Mouse (Mus musculus): ENCODE measurements around the gene Bbx. TPM values are rescaled to one million over a fixed set of nuclear protein-coding genes. Genes with fewer than 3 reads are reported as not detected.

The Bbx gene
- polyA plus RNA-seq, 1 experiment: 55.5 TPM

- H3K4me1 ChIP-seq (ENCODE audit: control insufficient read depth, insufficient read depth, low read length): no peaks in the 10 kb centered on the region
- no peak overlapping the region for H3K4me3 ChIP-seq (ENCODE audit: control insufficient read depth, low read depth, low read length)
- no peaks in the 10 kb centered on the region for H3K27me3 ChIP-seq (ENCODE audit: control insufficient read depth, insufficient read depth, low read length)
- no peak overlapping the region for H3K27ac ChIP-seq (ENCODE audit: control insufficient read depth, insufficient read depth, low read depth, low read length)
- H3K36me3 ChIP-seq (ENCODE audit: control insufficient read depth, insufficient read depth, low read length): no peaks in the 10 kb centered on the region
- TF ChIP-seq POLR2A (IDR thresholded peaks at IDR 0.05; ENCODE audit: control insufficient read depth, low read depth, low read length) (no peak), CTCF (IDR thresholded peaks at IDR 0.05; ENCODE audit: control insufficient read depth, insufficient read depth, insufficient replicate concordance, low read depth, low read length) (no peak)
Measured at GRCm38 (mm10) chr16:50302566-50302965, 129.6 kb downstream of the Bbx start.

- no peaks in the 10 kb centered on the region for H3K27me3 ChIP-seq (ENCODE audit: control insufficient read depth, insufficient read depth, low read length)
- H3K4me1 ChIP-seq (ENCODE audit: control insufficient read depth, insufficient read depth, low read length): no peaks in the 10 kb centered on the region
- TF ChIP-seq POLR2A (IDR thresholded peaks at IDR 0.05; ENCODE audit: control insufficient read depth, low read depth, low read length) (no peak), CTCF (IDR thresholded peaks at IDR 0.05; ENCODE audit: control insufficient read depth, insufficient read depth, insufficient replicate concordance, low read depth, low read length) (no peak)
- no peaks in the 10 kb centered on the region for H3K36me3 ChIP-seq (ENCODE audit: control insufficient read depth, insufficient read depth, low read length)
- H3K4me3 ChIP-seq (ENCODE audit: control insufficient read depth, low read depth, low read length): no peak overlapping the region
- H3K27ac ChIP-seq (ENCODE audit: control insufficient read depth, insufficient read depth, low read depth, low read length): no peak overlapping the region
Measured at GRCm38 (mm10) chr16:50298743-50299443, 133.3 kb downstream of the Bbx start.

- Histone ChIP-seq H3K4me1 (ENCODE audit: control insufficient read depth, insufficient read depth, low read length) (no peaks in the 10 kb centered on the region), H3K27ac (ENCODE audit: control insufficient read depth, insufficient read depth, low read depth, low read length) (no peak overlapping the region), H3K36me3 (ENCODE audit: control insufficient read depth, insufficient read depth, low read length) (no peaks in the 10 kb centered on the region), H3K4me3 (ENCODE audit: control insufficient read depth, low read depth, low read length) (no peak overlapping the region), H3K27me3 (ENCODE audit: control insufficient read depth, insufficient read depth, low read length) (no peaks in the 10 kb centered on the region)
- TF ChIP-seq POLR2A (IDR thresholded peaks at IDR 0.05; ENCODE audit: control insufficient read depth, low read depth, low read length) (no peak), CTCF (IDR thresholded peaks at IDR 0.05; ENCODE audit: control insufficient read depth, insufficient read depth, insufficient replicate concordance, low read depth, low read length) (no peak)
Measured at GRCm38 (mm10) chr16:50293502-50294228, 138.5 kb downstream of the Bbx start.

- TF ChIP-seq POLR2A (IDR thresholded peaks at IDR 0.05; ENCODE audit: control insufficient read depth, low read depth, low read length) (no peak), CTCF (IDR thresholded peaks at IDR 0.05; ENCODE audit: control insufficient read depth, insufficient read depth, insufficient replicate concordance, low read depth, low read length) (no peak)
- H3K36me3 ChIP-seq (ENCODE audit: control insufficient read depth, insufficient read depth, low read length): no peaks in the 10 kb centered on the region
- H3K27ac ChIP-seq (ENCODE audit: control insufficient read depth, insufficient read depth, low read depth, low read length): no peak overlapping the region
- H3K4me3 ChIP-seq (ENCODE audit: control insufficient read depth, low read depth, low read length): no peak overlapping the region
- no peaks in the 10 kb centered on the region for H3K4me1 ChIP-seq (ENCODE audit: control insufficient read depth, insufficient read depth, low read length)
- H3K27me3 ChIP-seq (ENCODE audit: control insufficient read depth, insufficient read depth, low read length): no peaks in the 10 kb centered on the region
Measured at GRCm38 (mm10) chr16:50292834-50293233, 139.4 kb downstream of the Bbx start.

GRCm38 (mm10) chr16:50289764-50290163 is 142.4 kb downstream of the Bbx start:
- Histone ChIP-seq H3K4me3 (ENCODE audit: control insufficient read depth, low read depth, low read length) (no peak overlapping the region), H3K36me3 (ENCODE audit: control insufficient read depth, insufficient read depth, low read length) (no peaks in the 10 kb centered on the region), H3K27me3 (ENCODE audit: control insufficient read depth, insufficient read depth, low read length) (no peaks in the 10 kb centered on the region), H3K4me1 (ENCODE audit: control insufficient read depth, insufficient read depth, low read length) (no peaks in the 10 kb centered on the region), H3K27ac (ENCODE audit: control insufficient read depth, insufficient read depth, low read depth, low read length) (no peak overlapping the region)
- no peak for TF ChIP-seq POLR2A (IDR thresholded peaks at IDR 0.05; ENCODE audit: control insufficient read depth, low read depth, low read length)
- no peak for TF ChIP-seq CTCF (IDR thresholded peaks at IDR 0.05; ENCODE audit: control insufficient read depth, insufficient read depth, insufficient replicate concordance, low read depth, low read length)

GRCm38 (mm10) chr16:50272813-50273212 is 159.4 kb downstream of the Bbx start:
- Histone ChIP-seq H3K27ac (ENCODE audit: control insufficient read depth, insufficient read depth, low read depth, low read length) (no peak overlapping the region), H3K4me1 (ENCODE audit: control insufficient read depth, insufficient read depth, low read length) (no peaks in the 10 kb centered on the region), H3K4me3 (ENCODE audit: control insufficient read depth, low read depth, low read length) (no peak overlapping the region), H3K27me3 (ENCODE audit: control insufficient read depth, insufficient read depth, low read length) (no peaks in the 10 kb centered on the region), H3K36me3 (ENCODE audit: control insufficient read depth, insufficient read depth, low read length) (no peaks in the 10 kb centered on the region)
- TF ChIP-seq CTCF (IDR thresholded peaks at IDR 0.05; ENCODE audit: control insufficient read depth, insufficient read depth, insufficient replicate concordance, low read depth, low read length): no peak
- no peak for TF ChIP-seq POLR2A (IDR thresholded peaks at IDR 0.05; ENCODE audit: control insufficient read depth, low read depth, low read length)

- no peaks in the 10 kb centered on the region for H3K27me3 ChIP-seq (ENCODE audit: control insufficient read depth, insufficient read depth, low read length)
- no peak overlapping the region for H3K27ac ChIP-seq (ENCODE audit: control insufficient read depth, insufficient read depth, low read depth, low read length)
- TF ChIP-seq CTCF (IDR thresholded peaks at IDR 0.05; ENCODE audit: control insufficient read depth, insufficient read depth, insufficient replicate concordance, low read depth, low read length) (no peak), POLR2A (IDR thresholded peaks at IDR 0.05; ENCODE audit: control insufficient read depth, low read depth, low read length) (no peak)
- no peaks in the 10 kb centered on the region for H3K4me1 ChIP-seq (ENCODE audit: control insufficient read depth, insufficient read depth, low read length)
- H3K36me3 ChIP-seq (ENCODE audit: control insufficient read depth, insufficient read depth, low read length): no peaks in the 10 kb centered on the region
- no peak overlapping the region for H3K4me3 ChIP-seq (ENCODE audit: control insufficient read depth, low read depth, low read length)
Measured at GRCm38 (mm10) chr16:50262647-50263046, 169.5 kb downstream of the Bbx start.
